ENCODE assay signal across 1 mouse cellular context in genomic region chr3:108885686-108886530, GRCm38 (mm10).
A peak's percentile ranks its signal among the peaks of the same experiment; 100 is the strongest.
TF ChIP-seq lines count a peak whose summit lies in the region.

No protein-coding gene starts in this region.

TF ChIP-seq in CH12.LX, 34 proteins besides CTCF, POLR2A, EP300 and RAD21 (continued from another document):
- no peak for TF ChIP-seq CHD2 (IDR thresholded peaks at IDR 0.05; ENCODE audit: low read length)
- TF ChIP-seq USF1 (IDR thresholded peaks at IDR 0.05; ENCODE audit: low read depth, low read length): no peak
- TF ChIP-seq ELF1 (IDR thresholded peaks at IDR 0.05; ENCODE audit: low read depth, low read length): no peak
- no peak for TF ChIP-seq USF2 (conservative IDR thresholded peaks at IDR 0.05; ENCODE audit: low read depth, low read length)
- peak; percentile 38; the same call in 1 of the 2 replicates for TF ChIP-seq MAZ (IDR thresholded peaks at IDR 0.05; ENCODE audit: low read depth, low read length)
- no peak for TF ChIP-seq NRF1 (IDR thresholded peaks at IDR 0.05; ENCODE audit: low read depth, low read length)
- no peak for TF ChIP-seq E2F4 (IDR thresholded peaks at IDR 0.05; ENCODE audit: insufficient replicate concordance, low read depth, low read length)
- TF ChIP-seq ZC3H11A (IDR thresholded peaks at IDR 0.05; ENCODE audit: low read depth, low read length): no peak
- TF ChIP-seq PAX5 (IDR thresholded peaks at IDR 0.05; ENCODE audit: low read length): no peak
- TF ChIP-seq UBTF (IDR thresholded peaks at IDR 0.05; ENCODE audit: low read depth, low read length): no peak
- no peak for TF ChIP-seq MXI1 (IDR thresholded peaks at IDR 0.05; ENCODE audit: low read depth, low read length)
